Mouse (Mus musculus): Measurements from ENCODE around the gene Pla2g1b.
"Not testable (repeated sequence)": the region's sequence is repeated elsewhere in the genome, so short reads cannot be mapped to it uniquely, and the experiment has no call there.

Pla2g1b gene

DNA sequence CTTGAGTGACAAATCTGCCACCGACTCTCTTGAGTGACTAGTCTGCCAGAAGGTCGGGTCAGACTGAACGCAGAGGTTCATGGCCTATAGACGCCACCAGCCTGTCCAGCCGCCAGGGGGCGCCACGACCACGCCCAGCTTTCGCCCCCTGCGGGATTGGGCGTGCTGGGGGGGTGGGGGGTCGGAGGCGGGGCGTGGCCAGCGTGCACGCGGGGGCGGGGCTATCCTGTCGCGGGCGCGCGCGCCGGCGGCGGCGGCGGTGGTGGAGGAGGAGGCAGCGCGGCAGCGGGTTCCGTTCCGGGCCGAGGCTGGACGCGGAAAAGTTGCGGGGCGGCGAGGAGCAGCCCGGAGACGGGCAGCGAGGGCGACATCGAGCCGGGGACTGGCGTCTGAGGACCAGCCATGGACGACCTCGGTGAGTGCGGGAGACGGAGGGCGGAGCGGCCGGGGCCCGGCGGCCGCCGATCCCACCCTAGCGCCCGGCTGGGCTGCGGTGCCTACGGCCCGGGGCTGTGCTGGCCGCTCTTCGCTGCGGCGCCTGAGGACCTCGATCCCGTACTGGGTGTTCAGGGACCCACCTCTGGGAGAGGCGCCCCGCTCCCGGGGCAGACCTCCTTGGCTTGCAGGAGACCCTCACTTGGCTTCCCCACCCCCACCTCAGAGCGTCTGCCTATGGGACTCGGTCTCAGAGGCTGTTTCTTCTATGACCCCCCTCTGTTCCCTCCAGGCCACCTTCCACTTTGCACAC, 40.6 kb downstream of the Pla2g1b start, which contains the start of gene Pxn:
Pxn (plus strand) TSS at position 223 of the 748 bp plus-strand sequence.
- peak; percentile 84 for DNase-seq (ENCODE audit: low spot score)

DNA sequence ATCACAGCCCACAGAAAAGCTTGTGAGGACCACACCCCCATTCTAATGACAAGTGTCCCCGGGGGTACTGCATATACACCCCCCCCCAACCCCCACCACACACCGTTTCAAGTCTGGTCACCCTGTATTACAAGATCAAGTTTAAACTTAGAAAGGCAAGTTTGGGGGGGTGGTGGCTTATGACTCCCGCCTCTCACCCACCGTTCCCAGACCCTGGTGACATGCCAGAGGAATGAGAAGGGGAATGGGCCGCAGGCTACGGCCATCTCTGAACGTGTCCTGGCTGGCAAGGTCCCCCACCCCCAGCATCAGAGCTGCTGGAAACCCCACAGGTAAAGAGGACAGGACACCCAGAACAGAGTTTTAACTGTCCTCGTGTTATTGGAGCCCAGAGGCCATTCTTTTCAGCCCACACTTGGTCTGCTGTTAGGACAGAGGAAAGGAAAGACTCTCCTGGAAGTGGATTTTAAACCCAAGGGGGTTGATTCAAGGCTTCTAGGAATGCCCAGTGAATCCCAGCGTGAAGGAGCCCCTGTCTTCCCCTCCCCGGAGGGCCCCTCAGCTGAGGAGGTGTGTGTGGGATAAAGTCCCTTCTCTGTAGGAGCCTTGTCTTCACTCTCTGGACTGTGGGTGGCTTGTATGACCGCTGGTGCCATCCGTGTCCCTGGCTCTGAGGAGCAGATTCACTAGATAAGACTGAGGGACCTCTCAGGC, 41.4 kb downstream of the Pla2g1b start:
- no peak for DNase-seq (ENCODE audit: low spot score)

DNA sequence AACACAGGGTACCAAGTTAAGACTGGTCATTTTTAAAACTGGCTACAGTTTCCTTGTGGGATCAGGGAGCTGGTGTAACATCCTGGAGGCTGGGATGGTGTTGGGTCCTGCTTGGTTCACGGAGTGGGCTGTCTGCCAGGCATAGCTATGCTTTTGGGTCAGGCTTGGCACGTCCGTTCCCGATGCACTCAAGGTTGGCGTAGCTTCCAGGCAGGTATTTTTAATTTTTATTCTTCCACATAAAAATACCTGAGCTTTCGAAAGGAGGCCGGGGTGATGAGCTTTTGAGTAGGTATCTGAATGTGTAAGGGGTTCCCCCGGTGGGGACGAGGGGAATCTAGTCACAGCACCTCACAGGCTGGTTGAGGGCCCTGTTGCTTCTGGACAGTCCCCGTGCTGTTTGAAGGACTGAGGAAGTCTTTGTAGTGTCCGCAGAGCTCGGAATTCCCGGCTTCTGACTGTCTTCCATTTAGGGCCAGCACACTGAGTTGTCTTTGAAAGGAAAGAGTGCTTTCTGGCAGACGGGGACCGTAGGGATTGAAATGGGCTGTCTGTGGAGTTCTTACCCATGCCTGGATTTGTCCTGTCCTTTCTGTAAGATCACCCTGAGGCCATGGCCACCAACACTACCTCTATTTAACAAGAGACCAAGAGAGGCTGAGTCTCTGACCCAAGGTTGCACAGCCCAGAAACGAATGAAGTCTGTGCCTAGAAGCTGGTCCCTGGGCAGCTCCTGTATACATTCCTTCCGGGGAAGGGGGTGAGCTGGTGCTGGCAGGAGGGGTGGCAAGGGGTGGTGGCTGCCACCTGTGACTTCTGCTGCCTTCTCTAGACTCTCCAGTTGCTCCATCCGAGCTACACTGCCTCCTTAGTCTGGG, 42.2 kb downstream of the Pla2g1b start:
- no peak for DNase-seq (ENCODE audit: low spot score)

DNA sequence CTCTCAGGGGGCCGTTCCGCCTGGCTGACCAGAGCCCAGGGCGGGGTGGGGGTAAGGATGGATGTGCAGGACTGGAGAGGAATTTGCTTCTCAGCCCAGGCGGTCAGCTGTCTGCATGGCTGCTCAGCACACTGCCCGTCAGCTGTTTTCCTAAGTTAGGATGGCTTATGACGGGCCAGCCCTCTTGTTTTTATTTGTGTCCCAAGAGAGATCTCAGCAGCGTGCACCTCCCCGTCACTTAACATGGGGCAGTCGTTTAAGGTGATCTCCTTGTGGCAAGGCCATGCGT, 42.7 kb downstream of the Pla2g1b start:
- no peak for DNase-seq (ENCODE audit: low spot score)

DNA sequence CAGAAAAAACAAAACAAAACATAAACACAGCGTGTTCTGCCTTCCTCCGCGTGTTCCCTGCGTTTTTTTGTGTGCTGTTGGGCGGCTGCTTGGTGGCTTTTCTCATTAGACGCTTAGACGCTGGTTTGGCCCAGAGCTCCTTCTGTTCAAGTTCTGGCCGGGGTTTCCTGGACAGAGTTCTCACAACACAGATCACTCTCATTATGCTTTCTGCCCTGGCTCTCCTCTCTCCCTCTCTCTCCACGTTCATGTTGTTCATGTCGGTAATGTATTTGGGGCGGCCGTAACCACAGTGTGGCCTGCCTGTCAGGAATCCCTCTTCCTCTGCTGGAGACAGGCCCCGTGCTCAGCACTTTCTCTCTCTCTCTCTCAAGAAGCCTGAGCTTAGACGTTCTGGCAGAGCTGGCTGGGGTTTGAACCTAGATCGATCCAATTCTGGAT, 43.3 kb downstream of the Pla2g1b start:
- DNase-seq (ENCODE audit: low spot score) = no peak

DNA sequence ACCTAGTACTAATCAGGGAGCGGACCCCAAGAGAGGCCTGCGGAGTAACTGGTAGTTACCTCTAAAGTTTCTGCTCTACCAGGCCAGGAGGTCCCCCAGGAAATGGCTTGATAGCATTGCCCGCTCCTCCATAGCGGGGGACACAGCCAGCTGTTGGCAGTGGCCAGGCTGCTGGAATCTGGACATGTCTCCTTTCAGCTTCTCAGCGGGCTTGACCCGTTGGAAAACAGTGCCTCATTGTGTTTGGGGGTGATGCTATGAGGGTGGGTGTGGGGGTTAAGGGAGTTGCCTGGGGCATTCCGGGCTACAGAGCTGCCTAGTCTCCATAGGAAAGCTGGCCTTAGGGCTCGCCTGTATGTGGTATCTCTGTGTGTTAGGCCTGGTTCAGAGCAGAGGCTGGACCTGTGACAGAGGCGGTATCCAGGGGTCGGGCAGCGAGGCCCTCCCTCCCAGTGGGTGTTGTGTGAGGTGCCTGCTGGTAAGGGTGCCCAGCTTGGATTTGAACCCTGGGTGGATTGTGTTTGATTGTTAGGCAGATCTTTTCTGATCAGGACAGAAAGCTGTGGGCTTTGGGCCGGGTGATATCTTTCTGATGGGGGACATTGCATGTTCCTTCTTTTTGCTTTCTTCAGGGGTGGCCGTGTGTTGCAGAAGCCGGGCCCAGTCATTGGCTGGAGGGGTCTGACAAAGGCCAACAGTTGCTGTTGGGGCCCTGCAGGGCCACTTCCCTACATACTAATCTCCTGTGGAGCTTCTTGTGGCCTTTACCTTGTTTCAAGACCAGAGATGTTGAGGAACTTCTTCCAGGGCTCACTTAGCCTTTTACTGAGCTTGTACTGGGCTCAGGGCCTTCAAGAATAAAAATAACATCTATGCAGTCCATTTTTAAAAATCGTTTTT, 44.0 kb downstream of the Pla2g1b start:
- DNase-seq (ENCODE audit: low spot score) = no peak

DNA sequence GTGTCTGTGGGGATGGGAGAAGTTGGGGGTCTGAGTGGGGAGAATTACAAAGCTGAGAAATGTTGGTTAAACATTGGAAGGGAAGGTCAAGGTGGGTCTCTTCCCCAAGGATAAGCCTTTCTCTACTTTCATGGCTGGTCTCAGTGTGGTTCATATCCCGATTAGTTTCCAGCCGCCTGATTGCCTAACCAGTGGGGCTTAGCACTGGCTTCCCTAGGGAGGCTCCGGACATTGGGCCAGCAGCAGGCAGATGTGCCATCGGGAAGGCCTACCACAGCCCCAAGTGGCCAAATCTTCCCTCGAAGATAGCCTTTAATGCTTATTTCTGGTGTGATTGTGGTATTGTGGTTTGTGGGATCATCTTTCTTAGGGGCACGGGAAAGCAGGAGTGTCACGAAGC, 46.3 kb downstream of the Pla2g1b start:
- DNase-seq (ENCODE audit: low spot score) = no peak

DNA sequence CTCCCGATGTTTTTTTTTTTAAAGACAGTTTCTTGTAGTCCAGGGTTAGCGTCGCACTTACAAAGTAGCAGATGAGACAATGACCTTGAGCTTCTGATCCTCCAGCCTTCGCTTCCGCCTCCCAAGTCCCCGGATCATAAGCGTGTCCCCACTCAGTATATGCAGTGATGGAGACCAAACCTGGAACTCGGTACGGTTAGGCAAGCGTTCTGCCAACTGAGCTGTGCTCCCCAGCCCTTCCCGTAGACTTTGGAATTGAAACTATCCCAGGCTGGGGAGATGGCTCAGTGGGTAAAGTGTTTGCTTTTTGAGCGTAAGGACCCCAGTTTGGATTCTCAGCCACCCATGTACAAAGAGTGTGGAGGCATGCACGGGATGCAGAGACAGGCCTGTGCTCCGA, 47.2 kb downstream of the Pla2g1b start:
- no peak for DNase-seq (ENCODE audit: low spot score)

DNA sequence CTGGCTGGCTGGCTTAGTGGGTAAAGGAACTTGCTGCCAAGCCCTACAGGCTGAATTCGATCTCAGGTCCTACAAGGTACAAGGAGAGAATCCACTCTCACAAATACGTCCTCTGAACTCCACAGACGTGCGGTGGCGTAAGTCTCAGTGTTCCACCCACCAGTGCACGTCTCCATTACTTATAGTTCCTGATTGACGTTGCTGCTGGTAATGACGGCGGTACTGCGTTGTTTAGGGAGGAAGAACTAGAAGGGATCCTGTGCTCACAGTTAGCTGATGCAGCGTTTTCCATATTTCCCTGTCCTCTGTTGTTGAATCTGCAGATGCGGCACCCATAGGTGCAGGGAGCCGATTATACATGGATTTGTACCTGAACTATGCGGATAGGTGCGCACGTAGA, 47.7 kb downstream of the Pla2g1b start:
- no peak for DNase-seq (ENCODE audit: low spot score)

DNA sequence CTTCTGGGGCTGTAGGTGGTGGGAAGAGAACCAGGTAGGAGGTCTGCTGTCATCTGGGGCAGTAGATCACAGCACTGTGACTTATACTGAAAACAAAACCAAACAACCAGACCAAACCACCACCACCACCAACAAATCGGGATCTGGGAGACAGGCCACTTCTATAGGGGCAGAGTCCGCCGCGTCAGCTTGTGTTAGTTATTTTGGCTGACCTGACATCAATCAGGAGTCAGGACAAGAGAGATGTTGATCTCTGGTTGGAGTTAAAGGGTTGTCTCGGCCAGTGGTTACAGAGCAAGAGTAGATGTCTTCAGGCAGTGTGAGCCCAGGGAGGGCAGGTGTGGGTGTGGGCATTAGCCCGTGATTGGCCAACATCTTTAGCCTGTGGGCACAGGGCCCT, 48.3 kb downstream of the Pla2g1b start:
- DNase-seq (ENCODE audit: low spot score) = no peak

DNA sequence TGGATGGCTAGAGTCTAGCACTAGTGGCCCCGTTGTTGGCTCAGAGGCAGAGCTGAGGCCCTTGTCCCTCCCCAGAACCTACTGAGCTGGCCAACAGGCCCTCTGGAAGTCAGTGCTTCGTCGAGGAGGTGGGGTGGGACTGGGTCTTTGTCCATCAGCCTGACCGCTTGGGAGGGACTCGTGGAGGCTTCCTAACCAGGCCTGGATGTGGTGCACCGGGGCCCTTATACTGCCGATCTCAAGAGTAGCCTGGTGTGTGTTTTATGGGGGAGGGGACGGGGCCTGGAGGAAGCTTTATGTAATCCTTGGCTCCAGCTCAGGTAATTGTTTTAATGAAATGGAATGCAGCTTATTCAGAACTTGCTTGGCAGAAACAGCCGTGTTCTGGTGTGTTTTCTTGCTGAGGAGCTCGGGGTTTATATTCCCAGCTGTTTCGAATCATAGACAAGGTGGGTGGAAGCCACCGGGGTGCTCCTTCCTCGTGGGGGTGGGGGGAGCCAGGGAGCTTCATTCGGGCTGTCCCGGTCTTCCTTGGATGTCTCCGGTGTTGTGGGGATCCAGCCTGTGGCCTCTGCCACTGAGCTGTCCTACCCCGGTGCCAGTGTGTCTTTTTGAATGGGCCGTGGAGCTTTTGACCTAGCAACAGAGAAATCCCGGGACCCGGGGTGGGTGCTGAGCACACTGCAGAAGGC, 49.0 kb downstream of the Pla2g1b start:
- DNase-seq (ENCODE audit: low spot score) = no peak

DNA sequence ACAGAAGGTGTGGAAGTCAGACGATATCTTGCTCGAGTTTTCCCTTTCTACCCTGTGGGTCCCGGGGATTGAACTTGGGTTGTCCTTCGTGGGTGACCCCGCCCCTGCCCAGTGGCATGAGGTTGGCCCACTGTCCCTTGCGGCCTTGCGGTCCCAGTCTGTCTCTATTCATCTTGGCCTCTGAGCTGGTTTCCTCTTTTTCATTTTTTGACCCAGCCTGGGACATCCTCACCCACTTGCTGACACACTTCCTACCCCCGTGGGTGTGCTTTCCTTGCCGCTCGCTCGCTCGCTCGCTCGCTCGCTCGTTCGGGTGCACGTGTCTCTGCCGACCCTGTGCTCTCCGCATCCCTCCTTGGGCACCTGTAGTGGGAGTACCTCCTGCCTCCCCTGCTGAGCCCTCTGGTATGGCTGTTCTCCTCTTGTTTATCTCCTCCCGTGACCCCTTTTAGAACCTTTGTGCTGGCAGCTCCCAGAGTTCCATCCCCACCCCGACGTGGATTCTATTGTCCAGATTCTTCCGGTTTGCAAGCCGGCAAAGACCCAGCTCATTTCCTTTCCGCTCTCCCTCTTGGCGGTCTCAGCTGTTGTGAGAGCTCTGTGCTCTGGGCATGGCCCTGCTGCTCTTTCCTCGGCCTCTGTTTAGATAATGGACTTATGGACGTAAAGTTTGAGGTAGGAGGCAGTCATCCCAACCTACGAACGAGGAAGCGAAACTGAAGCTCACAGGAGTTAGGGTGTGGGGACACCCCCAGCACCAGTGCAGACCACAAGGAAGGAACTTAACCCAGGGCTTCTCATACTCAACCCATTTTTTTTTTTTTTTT, 50.2 kb downstream of the Pla2g1b start:
- no peak for DNase-seq (ENCODE audit: low spot score)

DNA sequence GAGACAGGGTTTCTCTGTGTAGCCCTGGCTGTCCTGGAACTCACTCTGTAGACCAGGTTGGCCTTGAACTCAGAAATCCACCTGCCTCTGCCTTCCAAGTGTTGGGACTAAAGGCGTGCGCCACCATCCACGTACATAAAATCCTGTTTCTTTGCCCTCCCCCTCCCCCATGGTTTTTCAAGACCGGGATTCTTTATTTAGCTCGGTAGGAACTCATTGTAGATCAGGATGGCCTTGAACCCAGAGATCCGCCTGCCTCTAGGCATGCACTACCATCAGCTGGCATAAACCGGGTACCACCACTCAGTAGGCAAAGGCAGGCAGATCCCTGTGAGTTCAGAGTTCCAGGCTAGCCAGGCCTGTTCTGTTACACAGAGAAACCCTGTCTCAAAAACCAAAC, 50.8 kb downstream of the Pla2g1b start:
- no peak for DNase-seq (ENCODE audit: low spot score)

DNA sequence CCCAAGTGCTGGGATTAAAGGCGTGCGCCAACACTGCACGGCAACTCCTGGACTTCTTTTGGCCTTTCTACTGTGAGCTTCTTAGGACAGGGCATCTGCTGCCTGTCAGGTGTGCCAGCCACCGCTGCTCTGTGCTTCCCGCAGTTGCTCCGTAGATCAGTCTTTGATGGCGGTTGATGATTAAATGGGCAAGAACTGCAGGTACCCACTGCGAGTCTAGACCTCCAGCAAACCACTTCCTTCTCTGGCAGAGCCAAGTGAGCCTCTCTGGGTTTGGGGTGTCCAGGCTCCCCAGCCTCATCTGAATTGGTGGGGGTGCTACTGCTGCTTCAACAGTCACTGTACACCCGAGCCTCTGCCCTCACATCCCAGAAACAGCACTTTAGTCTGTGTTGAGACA, 51.4 kb downstream of the Pla2g1b start:
- no peak for DNase-seq (ENCODE audit: low spot score)

DNA sequence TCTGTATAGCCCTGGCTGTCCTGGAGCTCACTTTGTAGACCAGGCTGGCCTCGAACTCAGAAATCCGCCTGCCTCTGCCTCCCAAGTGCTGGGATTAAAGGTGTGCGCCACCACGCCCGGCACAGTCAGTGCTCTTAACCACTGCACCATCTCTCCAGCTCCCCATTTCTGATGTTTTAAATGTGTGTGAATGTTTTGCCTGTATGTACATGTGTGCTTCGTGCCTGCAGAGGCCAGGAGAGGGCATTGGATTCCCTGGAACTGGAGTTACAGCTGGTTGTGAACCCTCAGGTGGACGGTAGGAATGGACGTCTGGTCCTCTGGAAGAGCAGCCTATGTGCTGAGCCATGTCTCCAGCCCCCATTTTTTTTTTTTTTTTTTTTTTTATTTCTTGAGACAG, 52.2 kb downstream of the Pla2g1b start:
- not testable (repeated sequence) for DNase-seq (ENCODE audit: low spot score)

DNA sequence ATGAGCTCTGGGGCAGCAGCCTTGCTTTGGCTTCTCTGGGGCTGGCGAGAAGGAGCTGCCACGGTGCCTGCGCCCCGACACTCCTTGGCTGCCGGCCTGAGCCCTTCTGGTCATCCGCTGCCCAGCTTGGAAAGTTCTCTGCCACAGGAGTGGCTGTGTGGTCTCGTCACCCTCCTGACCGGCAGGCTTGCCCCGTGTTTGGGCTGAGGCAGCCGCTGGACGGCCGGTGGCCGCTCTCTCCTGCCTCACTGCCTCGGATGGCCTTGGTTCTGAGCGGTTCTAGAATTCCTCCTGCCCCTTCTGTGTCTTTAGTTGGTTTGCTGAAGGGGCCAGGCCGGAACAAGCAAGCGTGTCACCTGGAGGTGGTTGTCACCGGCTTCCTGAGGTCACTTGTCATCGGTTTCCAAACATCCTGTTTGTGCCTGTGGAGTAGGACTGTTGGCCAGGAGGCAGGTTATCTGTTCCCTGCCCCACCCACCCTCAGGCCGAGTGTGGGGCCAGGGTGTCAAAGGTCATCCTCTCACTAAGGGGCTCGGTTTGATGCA, 54.3 kb downstream of the Pla2g1b start:
- no peak for DNase-seq (ENCODE audit: low spot score)

DNA sequence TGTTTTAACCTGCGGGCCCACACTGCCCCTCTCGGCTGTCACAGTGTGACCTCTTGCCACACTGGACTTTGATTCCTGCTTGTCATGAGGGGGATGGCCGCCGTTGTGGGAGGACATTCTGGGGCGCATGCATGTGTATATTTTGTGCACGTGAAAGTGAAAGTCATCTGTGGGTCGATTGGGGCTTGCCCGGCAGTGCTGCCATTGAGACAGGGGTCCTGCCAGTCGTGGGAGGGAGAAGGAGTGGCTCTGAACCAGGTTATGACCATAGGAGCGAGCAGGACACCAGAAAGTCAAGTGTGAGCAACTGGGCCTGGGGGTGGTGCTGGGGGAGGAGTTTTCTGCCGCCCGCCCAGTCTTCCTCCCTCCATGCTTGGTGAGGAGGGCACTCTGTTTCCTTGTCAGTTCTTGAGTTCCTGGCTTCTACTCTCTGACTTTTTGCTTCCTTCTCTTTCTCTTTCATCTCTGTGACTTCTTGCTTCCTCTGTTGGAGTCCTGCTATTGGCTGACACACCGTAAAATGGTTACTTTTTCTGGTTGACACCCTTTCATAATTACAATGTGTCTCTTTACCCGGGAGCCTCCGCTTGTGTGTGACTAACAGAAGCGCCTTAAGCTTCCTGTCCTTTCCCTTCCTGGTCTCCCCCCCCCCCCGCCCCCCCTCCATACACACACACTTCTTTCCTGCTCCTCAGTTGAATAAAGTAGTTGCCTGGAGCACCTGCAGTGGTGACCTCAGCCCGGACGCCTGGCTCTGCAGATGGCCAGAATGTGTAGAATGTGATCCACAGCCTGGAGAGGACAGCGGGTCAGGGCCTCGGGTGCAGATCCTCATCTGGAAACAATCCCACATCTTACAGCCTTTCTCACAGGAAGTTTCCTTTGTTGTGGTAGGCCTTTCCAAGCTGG, 55.7 kb downstream of the Pla2g1b start:
- no peak for DNase-seq (ENCODE audit: low spot score)

DNA sequence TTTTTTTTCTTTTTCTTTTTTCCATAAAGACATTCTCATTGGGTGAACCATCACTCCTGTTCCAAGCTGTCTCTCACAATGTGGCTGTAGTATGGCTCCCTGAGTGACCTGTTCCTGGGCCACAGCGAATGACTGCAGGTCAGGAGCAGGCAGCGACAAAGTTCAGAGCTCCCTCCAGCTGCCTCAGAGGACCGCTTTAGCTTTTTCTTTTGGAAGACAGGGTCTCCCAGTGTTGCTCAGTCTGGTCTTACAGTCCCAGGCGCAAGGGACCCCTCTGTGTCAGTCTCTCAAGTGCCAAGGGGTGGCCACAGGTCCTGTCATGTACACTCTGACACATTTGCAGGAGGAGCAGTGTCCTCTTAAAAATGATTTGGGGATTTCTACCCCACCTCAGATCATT, 56.5 kb downstream of the Pla2g1b start:
- no peak for DNase-seq (ENCODE audit: low spot score)

DNA sequence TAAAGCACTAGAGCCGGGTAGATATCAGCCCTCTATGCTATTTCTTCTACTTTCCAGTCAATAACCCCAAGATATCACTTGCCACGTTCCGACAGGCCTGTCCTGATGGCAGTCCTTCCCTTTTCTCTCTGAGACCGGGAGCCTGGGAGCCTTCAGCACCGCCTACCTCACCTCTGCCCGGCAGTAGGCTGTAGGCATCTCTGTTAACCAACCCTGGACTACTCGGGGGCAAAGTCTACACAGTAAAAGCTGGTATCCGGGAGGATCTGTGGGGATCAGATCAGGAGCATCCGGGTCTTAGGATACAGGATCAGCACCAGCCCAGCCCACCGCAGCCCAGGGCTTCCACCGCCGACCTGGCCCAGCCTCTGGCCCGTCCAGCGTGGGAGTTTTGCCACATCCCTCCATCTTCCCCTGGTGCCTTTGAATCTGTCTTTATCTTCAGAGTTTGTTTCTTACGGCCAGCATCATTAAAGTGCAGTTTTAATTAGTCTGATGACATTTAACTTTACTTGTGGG, 57.0 kb downstream of the Pla2g1b start:
- no peak for DNase-seq (ENCODE audit: low spot score)
